Mouse (Mus musculus): Measurements from ENCODE around the gene Snrpb.
A peak's percentile ranks its signal among the peaks of the same experiment; 100 is the strongest.

Snrpb gene

GRCm38 (mm10) chr2:130143011-130143410, 36.2 kb downstream of the Snrpb start:
- DNase-seq (ENCODE audit: low read depth, low spot score), result no peak

GRCm38 (mm10) chr2:130129687-130130086, 49.5 kb downstream of the Snrpb start:
- no peak for DNase-seq (ENCODE audit: low read depth, low spot score)

- DNase-seq (ENCODE audit: low read depth, low spot score), result no peak
Measured at GRCm38 (mm10) chr2:130126073-130126472, 53.1 kb downstream of the Snrpb start.

GRCm38 (mm10) chr2:130125279-130126059, 53.7 kb downstream of the Snrpb start:
- peak; percentile 7 for DNase-seq (ENCODE audit: low read depth, low spot score)
